ENCODE assay signal across 15 mouse cellular contexts in the genomic region with DNA sequence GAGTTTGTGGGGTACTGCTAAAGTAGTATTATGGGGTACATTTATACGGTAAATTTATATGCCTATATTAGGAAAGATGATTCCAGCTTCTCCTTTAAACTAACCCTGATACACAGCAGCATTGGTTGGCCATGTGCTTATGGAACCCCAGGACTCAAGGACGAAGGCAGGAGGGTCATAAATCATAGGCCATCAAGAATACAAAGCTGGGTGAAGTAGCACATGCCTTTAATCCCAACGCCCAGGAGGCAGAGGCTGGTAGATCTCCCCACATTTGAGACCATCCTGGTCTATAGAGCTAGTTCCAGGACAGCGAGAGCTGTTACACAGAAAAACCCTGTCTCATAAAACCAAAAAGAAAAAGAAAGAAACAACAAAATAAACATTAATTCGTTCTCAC.
"Had no signal": no experiment of that assay in that cellular context is flagged by ENCODE, and none has a peak within 500 bp of the region (broad histone marks: within the 10 kb centered on the region; RNA-seq: fewer than 3 reads in every experiment).

No protein-coding gene starts in this region.

- DNase-seq: heart, postnatal 10 days; heart, postnatal 14 days; heart, postnatal 4 days; kidney, adult 11 months; kidney, adult 18-20 months; kidney, adult 2 months; kidney, adult 8-10 months; kidney, adult 9 months; kidney, postnatal 10 days; kidney, postnatal 14 days; kidney, postnatal 25 days; kidney, postnatal 36 days; kidney, postnatal 4 days; layer of hippocampus, adult 9-11 months; layer of hippocampus, postnatal 36 days had no signal
